Mouse (Mus musculus) cerebellum, adult 2 months (tissue): ENCODE results near the gene Ntn1. TPM values are rescaled to one million over a fixed set of nuclear protein-coding genes. Genes with fewer than 3 reads are reported as not detected.

Experiments used
- DNase-seq, 2 experiments: peaks; one replicate each; pipeline ENCODE4 v3.0.0; 2021
- H3K27ac ChIP-seq: fragments of 200-500 bp; 2 replicates; pipeline ENCODE4 v1.5.1; 2012; ENCODE audit warnings: low read length, control low read depth, inconsistent platforms; ENCODE audit not compliant: insufficient read depth
- H3K27me3 ChIP-seq: fragments of 200-500 bp; 2 replicates; pipeline ENCODE4 v1.6.1; 2012; ENCODE audit warnings: inconsistent platforms, mild to moderate bottlenecking, low read length, moderate library complexity; ENCODE audit not compliant: control insufficient read depth, insufficient read depth
- H3K4me1 ChIP-seq: fragments of 200-500 bp; 2 replicates; pipeline ENCODE4 v1.6.1; 2011; ENCODE audit warnings: low read length; ENCODE audit not compliant: control insufficient read depth, insufficient read depth
- H3K4me3 ChIP-seq: fragments of 200-500 bp; replicated peaks from 2 replicates; pipeline ENCODE3; 2011; ENCODE audit warnings: mild to moderate bottlenecking, low read depth, low read length, control low read depth; ENCODE audit not compliant: insufficient read depth
- CTCF ChIP-seq: fragments of 200-500 bp; IDR thresholded peaks from 2 replicates; pipeline ENCODE4 v1.5.1; 2011; ENCODE audit warnings: low read depth, mild to moderate bottlenecking, control low read depth, low read length, moderate library complexity, borderline replicate concordance; ENCODE audit not compliant: insufficient read depth
- POLR2A ChIP-seq: fragments of 200-500 bp; IDR thresholded peaks from 2 replicates; pipeline ENCODE4 v1.6.1; 2011; ENCODE audit warnings: low read length, control low read depth, borderline replicate concordance; ENCODE audit not compliant: insufficient read depth
- WGBS: fragments of 180-500 bp; shearing (Covaris S2); methylation state at CpG from one replicate; pipeline ENCODE4 v1.1.7; 2018; 5-methylcytosine and 5-hydroxymethylcytosine counted together
- polyA plus RNA-seq: library from polyadenylated mRNA; depleted of rRNA; stranded (reverse); fragments of >200 nt; gene quantifications from 2 replicates; pipeline ENCODE4 v1.2.3, GENCODE M21; 2012

The Ntn1 gene
- polyA plus RNA-seq, 1 experiment = 22.0 TPM

DNA sequence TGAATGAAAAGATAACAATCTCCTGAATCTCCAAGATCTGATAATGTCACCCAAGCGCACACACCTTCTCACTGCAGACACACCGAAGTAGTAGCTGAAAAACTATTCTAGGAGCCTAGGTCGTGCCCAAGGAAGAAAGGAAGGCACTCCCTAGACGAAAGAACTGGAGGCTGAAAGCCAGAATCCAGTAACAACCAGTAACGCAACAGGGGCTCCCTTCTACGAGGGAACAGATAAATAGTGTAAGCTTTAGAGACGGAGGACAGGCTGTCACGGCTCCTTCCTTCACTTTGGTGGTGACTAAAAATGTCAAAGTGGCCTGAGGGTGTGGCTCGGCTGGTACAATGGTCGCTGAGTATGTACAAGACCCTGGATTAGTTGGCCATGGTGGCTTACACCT lies 198.1 kb downstream of the Ntn1 start:
- H3K4me3 ChIP-seq = no peak overlapping the region
- H3K4me1 ChIP-seq = peaks cover 9% of the 10 kb centered on the region
- 85% methylated on average over 10 of the region's 10 CpGs for WGBS
- no peak for TF ChIP-seq POLR2A
- no peak for TF ChIP-seq CTCF
- DNase-seq = no peak
- no peaks in the 10 kb centered on the region for H3K27me3 ChIP-seq
- H3K27ac ChIP-seq = no peak overlapping the region

DNA sequence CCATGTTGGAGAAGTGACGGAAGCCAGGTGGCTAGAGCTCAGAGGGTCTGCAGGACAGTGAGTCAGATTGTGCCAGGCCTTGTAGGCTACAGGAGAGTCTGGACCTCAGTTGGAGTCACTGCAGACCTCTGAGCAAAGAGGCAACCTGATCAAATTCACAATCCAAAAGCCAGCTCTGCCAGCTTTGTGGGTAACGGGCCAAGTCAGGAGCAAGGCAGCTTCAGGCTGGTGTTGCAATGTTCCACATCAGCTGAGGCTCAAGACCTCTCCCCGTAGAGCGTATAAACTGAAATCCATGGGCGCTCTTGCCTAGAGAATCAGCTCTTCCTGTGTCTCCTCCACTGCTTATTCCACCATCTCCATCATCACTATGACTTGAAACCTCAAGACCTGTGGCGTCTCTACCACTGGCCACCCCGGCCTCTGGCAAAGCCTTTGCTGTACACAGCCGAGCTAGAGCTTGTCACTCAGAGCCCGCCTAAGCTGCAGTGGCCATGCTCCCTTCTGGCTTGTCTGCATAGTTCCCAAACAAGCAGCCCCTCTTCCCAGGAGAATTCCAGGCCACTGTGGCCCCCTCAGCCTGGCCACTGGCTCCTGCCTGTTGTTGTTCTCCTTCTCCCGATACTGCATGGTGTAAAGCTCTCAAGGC lies 198.7 kb downstream of the Ntn1 start:
- WGBS = 88% methylated on average over 10 of the region's 10 CpGs

DNA sequence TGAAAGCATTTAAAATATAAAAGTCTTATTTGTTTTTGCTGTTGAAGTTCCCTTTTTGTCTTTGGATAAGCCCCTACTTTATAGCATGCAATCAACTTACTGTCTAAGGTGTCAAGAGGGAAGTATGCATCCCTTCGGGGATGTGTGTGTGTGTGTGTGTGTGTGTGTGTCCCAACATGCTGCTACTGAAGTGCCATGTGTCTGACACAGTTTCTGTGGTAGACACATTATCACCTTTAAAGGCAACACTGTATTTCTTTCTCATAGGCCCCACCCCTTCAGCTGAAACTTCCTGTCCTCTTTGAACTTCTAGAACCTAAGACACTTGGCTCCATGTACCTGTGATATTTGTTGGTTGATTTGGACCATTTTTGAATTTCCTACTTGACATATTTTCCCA lies 199.6 kb downstream of the Ntn1 start:
- Histone ChIP-seq H3K27me3 (no peaks in the 10 kb centered on the region), H3K27ac (no peak overlapping the region), H3K4me3 (no peak overlapping the region), H3K4me1 (peaks cover 15% of the 10 kb centered on the region)
- DNase-seq = no peak
- 88% methylated on average over 1 of the region's 1 CpGs for WGBS
- TF ChIP-seq POLR2A (no peak), CTCF (no peak)

More for the DNA sequence above, 198.7 kb downstream of the Ntn1 start:
- Histone ChIP-seq H3K27ac (no peak overlapping the region), H3K27me3 (no peaks in the 10 kb centered on the region), H3K4me1 (peaks cover 9% of the 10 kb centered on the region), H3K4me3 (no peak overlapping the region)
- TF ChIP-seq CTCF (no peak), POLR2A (no peak)
- DNase-seq = no peak

DNA sequence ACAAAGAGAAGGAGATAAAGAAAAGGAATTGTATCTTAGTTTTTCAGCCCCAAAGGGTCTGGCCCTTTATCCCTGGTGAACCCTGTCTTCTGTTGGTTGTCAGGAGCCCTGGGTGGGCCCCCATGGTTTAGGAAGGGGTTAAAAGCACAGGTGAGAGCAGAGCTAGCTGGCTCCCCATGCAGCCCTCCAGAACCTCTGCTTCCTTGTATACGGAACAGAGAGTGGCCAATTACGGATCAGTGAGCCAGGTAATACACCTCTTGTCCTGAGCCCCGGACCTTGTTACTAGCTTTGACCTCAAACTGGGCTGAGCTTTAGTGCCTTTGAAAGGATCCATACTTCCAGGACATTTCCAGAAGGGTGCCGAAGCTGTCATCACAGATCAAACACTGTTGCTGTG lies 200.1 kb downstream of the Ntn1 start:
- WGBS = 95% methylated on average over 4 of the region's 4 CpGs
- Histone ChIP-seq H3K27me3 (no peaks in the 10 kb centered on the region), H3K27ac (no peak overlapping the region), H3K4me1 (peaks cover 19% of the 10 kb centered on the region), H3K4me3 (no peak overlapping the region)
- DNase-seq = no peak
- TF ChIP-seq POLR2A (no peak), CTCF (no peak)

DNA sequence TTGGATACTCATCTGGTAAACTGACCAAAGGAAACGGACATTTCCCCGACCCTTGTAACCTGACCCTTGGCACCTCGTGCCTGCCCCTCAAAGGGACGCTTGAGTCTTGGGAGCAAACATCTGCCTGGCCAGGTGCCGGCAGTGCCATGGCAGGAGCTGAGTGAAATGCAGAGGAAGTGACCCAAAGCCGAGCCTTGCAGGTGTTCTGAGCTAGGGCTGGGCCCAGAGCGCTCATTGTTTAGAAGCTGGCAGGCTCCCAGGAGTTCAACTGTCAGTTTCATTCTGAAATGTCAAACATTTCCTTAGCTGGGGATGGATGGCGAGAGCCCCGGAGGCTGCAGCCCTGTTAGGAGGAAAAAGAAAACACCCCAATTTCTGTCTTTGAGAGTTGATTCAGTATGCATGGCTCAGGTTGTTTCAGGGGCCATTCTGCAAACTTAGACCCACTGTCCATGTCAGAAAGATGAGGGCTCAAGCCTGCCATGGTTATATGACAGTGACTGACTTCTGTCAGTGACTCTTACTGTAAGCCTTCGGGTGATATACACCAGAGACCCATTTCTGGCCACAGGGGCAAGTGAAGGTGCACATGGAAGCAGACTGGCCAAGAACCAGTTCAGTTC lies 200.7 kb downstream of the Ntn1 start:
- Histone ChIP-seq H3K4me1 (peaks cover 21% of the 10 kb centered on the region), H3K4me3 (no peak overlapping the region), H3K27ac (no peak overlapping the region), H3K27me3 (no peaks in the 10 kb centered on the region)
- no peak for DNase-seq
- WGBS = 68% methylated on average over 10 of the region's 10 CpGs
- TF ChIP-seq POLR2A (no peak), CTCF (no peak)

DNA sequence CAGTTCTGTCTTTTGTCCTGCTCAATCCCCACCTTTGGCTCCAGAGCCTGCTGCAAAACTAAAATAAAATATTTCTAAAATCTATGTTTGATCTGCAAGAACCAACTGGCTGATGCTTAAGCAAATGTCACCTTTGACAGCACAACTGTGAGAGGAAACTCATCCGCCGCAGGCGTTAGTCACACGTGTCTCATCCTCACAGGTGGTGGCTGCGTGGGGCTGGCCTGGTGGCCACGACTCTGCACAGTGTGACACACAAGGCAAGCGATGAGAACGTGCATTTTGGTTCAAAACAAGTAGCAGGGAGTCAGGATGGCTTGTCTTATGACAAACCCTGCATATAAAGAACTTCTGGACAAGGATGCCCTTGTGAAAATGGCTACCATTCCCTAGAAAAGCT lies 201.5 kb downstream of the Ntn1 start:
- WGBS = 70% methylated on average over 8 of the region's 8 CpGs
- DNase-seq = no peak
- Histone ChIP-seq H3K27me3 (no peaks in the 10 kb centered on the region), H3K4me3 (no peak overlapping the region), H3K4me1 (peaks cover 25% of the 10 kb centered on the region), H3K27ac (no peak overlapping the region)
- TF ChIP-seq POLR2A (no peak), CTCF (no peak)

DNA sequence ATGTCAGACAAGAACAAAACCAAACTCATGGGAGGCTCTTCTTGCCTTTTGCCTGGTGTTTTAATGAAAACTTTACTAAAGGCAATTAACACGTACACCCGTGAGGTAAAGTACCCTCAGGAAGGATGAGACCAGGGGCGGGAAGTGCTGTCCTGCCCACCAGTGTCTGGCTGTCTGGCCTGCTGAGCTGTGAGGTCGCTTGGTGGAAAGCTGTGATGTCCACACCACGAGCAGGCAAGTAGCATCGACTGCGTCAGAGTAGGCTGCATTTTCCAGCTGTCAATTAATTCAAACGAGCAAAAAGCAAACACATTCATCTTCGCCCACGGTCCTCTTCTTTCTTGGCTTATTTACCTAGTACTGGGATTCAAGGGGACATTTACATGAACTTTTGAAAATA lies 201.9 kb downstream of the Ntn1 start:
- Histone ChIP-seq H3K4me3 (no peak overlapping the region), H3K27ac (no peak overlapping the region), H3K27me3 (no peaks in the 10 kb centered on the region), H3K4me1 (peaks cover 22% of the 10 kb centered on the region)
- TF ChIP-seq CTCF = no peak
- no peak for TF ChIP-seq POLR2A
- no peak for DNase-seq
- WGBS = 83% methylated on average over 10 of the region's 10 CpGs

DNA sequence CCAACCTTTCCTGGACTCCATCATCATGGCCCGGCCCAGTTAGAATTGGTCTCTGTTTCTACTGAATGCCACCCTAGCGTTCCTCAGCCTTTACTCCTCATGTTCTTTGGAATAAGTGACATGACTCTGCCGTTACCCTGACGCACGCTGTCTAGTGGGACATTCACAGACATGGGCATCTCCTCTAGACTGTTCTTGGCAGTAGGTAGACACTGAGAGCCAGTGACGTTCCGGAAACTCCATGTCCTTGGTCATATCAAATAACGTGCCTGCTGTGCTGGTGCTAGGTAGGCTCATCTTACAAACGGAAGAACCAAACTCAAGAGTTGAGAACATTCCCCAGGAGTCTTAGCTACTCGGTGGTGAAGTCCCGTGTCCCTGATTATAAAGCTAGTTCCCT lies 203.2 kb downstream of the Ntn1 start:
- WGBS = 97% methylated on average over 11 of the region's 11 CpGs
- no peak for DNase-seq
- peaks cover 16% of the 10 kb centered on the region for H3K4me1 ChIP-seq
- H3K4me3 ChIP-seq = no peak overlapping the region
- TF ChIP-seq POLR2A = no peak
- TF ChIP-seq CTCF = no peak
- H3K27me3 ChIP-seq = no peaks in the 10 kb centered on the region
- H3K27ac ChIP-seq = no peak overlapping the region
